Mouse (Mus musculus): ENCODE data around the gene Gm6583.

GRCm38 (mm10) chr5:112343205-112343595 is 12.6 kb downstream of the Gm6583 start:
- TF ChIP-seq EP300 (IDR thresholded peaks at IDR 0.05; ENCODE audit: low read depth) (no peak), CTCF (IDR thresholded peaks at IDR 0.05; ENCODE audit: low read depth) (no peak)

Measured in liver, postnatal 0 days (tissue).